Mouse (Mus musculus): Measurements from ENCODE around the gene BC035947.

GRCm38 (mm10) chr1:78453886-78454285, 58.1 kb downstream of the BC035947 start:
- TF ChIP-seq CTCF (IDR thresholded peaks at IDR 0.05; ENCODE audit: insufficient read depth, low read length) = no peak
- TF ChIP-seq POLR2A (IDR thresholded peaks at IDR 0.05; ENCODE audit: borderline replicate concordance, extremely low read depth, low read depth, low read length) = no peak
